Mouse (Mus musculus): ENCODE measurements around the gene Tshb. TPM values are rescaled to one million over a fixed set of nuclear protein-coding genes. Genes with fewer than 3 reads are reported as not detected.

Gene Tshb
- polyA plus RNA-seq, 1 experiment from 2014 or later: not detected

DNA sequence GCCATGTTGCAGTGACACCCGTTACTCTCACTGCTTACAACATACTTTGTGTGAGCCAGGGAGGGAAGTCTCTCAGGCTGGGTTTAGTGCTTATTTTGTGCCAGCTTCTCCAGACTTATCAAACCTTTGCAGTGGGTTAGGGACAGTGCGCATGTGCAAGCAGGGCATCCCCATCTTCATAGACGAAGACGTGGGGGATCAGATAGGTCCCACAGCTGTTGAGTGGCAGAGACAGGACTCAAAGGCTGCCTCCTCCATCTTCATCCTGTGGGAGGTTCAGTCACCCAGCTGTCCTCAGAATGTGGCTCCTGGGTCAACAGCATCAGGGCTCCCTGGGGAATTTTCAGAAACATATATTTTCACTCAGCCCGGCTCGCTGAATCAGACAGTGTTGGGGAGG, 46.1 kb downstream of the Tshb start:
- no peaks in the 10 kb centered on the region for H3K36me3 ChIP-seq
- no peak overlapping the region for H3K9ac ChIP-seq (replicated peaks)
- 86% methylated on average over 6 of the region's 6 CpGs for WGBS
- no peak overlapping the region for H3K4me2 ChIP-seq (replicated peaks)
- H3K9me3 ChIP-seq: no peaks in the 10 kb centered on the region
- no peak overlapping the region for H3K27ac ChIP-seq (replicated peaks)
- peaks cover 14% of the 10 kb centered on the region; the same call in 1 of the 2 replicates for H3K27me3 ChIP-seq
- no peak for ATAC-seq (ENCODE audit: low FRiP score, low read depth)
- H3K4me3 ChIP-seq: no peak overlapping the region
- H3K4me1 ChIP-seq: peaks cover 22% of the 10 kb centered on the region

DNA sequence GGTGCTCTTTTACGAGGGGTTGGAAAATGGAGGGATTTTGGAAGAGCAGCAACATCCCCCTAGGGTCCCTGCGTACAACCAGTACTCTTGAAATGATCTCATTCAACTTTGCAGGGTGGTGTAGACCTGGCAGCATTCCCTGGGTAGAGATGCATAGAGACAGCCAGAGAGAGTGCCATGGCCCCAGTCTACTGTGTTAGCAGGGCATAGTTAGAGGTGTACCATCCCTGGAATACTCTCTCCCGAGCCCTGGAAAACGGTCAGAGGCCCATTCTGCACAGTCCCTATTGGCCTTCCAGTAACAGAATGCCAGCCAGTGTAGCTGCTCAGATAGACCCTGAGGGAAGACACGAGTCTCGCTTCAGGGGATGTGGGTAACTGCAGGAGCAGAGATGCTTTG, 46.9 kb downstream of the Tshb start:
- Histone ChIP-seq H3K27me3 (peaks cover 14% of the 10 kb centered on the region; the same call in 1 of the 2 replicates), H3K4me1 (peaks cover 22% of the 10 kb centered on the region), H3K4me3 (peak overlapping the region; percentile 76), H3K9ac (replicated peaks) (peak overlapping the region; percentile 75), H3K4me2 (replicated peaks) (peak overlapping the region; percentile 68), H3K27ac (replicated peaks) (no peak overlapping the region), H3K9me3 (no peaks in the 10 kb centered on the region), H3K36me3 (no peaks in the 10 kb centered on the region)
- peak; percentile 50; the same call in 1 of the 2 replicates for ATAC-seq (ENCODE audit: low FRiP score, low read depth)
- WGBS: 56% methylated on average over 6 of the region's 6 CpGs

DNA sequence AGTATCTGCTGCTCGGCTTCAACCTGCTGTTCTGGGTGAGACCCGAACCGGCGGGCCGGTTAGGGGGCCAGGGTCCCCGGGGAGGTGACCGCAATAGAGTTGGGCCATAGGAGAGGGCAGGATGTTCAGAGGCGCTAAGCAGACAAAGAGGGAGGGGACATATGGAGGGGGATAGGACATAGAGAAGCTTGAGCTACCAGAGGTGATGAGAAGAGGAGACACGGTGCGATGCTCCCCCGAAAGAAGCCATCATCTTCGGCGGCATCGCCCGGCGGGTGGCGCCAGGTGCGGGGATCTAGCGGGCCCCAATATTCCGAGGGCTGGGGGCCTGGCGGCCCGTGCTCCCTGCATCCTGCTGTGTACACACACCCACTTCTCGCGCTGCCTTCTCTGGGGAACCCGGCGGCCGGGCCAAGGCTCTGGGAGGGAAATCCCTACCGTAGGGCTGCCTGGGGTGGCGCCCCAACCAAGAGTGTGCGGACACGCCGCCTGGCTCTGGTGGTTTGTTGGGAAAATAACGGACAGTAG, 47.4 kb downstream of the Tshb start:
- under 1% methylated on average over 33 of the region's 33 CpGs for WGBS
- peak overlapping the region; percentile 76 for H3K4me3 ChIP-seq
- ATAC-seq (ENCODE audit: low FRiP score, low read depth): peak; percentile 84
- no peaks in the 10 kb centered on the region for H3K36me3 ChIP-seq
- H3K27me3 ChIP-seq: peaks cover 14% of the 10 kb centered on the region; the same call in 1 of the 2 replicates
- H3K27ac ChIP-seq (replicated peaks): peak overlapping the region; percentile 40; the same call in 1 of the 2 replicates
- H3K4me1 ChIP-seq: peaks cover 22% of the 10 kb centered on the region
- H3K9ac ChIP-seq (replicated peaks): peak overlapping the region; percentile 75
- H3K9me3 ChIP-seq: no peaks in the 10 kb centered on the region
- H3K4me2 ChIP-seq (replicated peaks): peak overlapping the region; percentile 68

DNA sequence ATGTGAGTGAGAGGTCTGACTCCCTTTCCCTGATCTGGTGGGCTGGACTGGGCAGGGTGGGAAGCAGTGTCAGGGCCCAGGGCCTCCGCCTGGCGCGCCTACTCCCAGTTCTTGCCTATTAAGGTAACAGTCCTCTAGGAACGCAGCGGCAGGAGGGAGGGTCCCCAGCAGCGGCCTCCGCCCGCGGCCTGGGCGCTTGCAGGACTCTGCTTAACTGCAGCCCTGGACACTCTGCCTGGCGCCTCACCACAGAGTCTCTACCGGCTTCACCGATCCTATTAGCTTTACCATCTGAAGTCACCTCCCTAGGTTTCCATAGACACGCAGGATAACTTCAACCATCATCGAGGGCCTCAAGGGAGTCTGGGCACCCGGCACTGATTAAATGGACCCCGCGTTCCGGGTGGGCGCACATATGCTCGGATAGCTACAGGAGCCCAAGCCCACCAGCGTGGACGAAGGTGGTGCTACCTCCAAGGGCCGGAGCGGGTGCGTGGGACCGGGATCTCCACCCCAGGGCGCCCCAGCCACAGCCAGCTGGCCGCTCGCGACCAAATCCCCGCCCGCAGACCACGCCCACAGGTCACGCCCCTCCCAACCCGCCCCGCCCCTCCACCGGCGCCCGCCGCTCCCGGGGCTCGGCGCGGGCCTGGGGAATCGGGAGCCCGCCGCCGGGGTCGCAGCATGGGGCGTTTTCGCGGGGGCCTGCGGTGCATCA, 48.0 kb downstream of the Tshb start, which contains the start of gene Tspan2:
Tspan2 (plus strand) TSS at position 217 of the 718 bp plus-strand sequence.
- peak within 1 kb of the TSS; percentile 76 for H3K4me3 ChIP-seq
- peaks cover 22% of the 10 kb centered on the region for H3K4me1 ChIP-seq
- peak within 1 kb of the TSS; percentile 68 for H3K4me2 ChIP-seq (replicated peaks)
- peak within 1 kb of the TSS; percentile 75 for H3K9ac ChIP-seq (replicated peaks)
- peaks cover 14% of the 10 kb centered on the region; the same call in 1 of the 2 replicates for H3K27me3 ChIP-seq
- no peaks in the 10 kb centered on the region for H3K9me3 ChIP-seq
- no peaks in the 10 kb centered on the region for H3K36me3 ChIP-seq
- ATAC-seq (ENCODE audit: low FRiP score, low read depth): peak; percentile 79
- under 1% methylated on average over 40 of the region's 54 CpGs for WGBS
- peak within 1 kb of the TSS; percentile 40; the same call in 1 of the 2 replicates for H3K27ac ChIP-seq (replicated peaks)

DNA sequence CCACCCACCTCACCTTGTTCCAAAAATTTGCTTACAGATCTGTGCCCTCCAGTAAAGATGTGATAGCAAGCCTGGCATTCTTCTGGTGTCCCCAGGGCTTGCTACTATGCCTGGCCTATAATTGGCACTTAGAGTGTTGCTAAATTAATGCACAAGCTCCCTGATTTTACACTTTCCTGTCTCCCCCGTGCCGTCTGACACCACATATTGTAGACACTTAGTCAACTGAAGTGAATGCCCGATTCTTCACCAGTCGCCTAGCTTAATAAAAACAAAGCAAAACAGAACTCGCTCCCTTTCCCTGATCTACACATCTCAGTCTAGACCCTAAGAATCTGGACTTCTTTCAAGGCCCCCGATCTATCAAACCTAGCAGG, 48.6 kb downstream of the Tshb start:
- H3K4me2 ChIP-seq (replicated peaks): peak overlapping the region; percentile 68
- H3K27ac ChIP-seq (replicated peaks): no peak overlapping the region
- H3K4me1 ChIP-seq: peaks cover 22% of the 10 kb centered on the region
- H3K27me3 ChIP-seq: peaks cover 14% of the 10 kb centered on the region; the same call in 1 of the 2 replicates
- WGBS: 45% methylated on average over 6 of the region's 6 CpGs
- H3K9me3 ChIP-seq: no peaks in the 10 kb centered on the region
- no peaks in the 10 kb centered on the region for H3K36me3 ChIP-seq
- peak overlapping the region; percentile 76 for H3K4me3 ChIP-seq
- peak overlapping the region; percentile 75 for H3K9ac ChIP-seq (replicated peaks)
- no peak for ATAC-seq (ENCODE audit: low FRiP score, low read depth)

DNA sequence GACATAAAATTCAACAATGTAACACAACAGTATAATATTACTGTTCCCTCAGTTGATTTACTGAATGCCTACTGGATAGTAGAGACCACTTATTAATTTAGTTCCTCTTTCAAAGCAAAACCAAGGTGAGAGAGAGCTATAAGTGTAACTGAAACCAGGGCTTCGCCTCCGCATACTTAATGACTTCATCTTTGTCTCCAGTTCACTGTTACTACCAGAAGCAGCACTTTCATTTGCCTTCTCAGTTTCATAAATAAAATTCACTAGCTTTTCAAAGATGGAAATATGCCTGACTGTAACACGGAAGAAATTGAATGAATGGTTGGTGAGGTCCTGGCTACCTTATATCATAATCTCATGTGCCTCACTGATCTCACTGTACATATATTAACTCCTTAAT, 49.5 kb downstream of the Tshb start:
- H3K4me3 ChIP-seq: no peak overlapping the region
- no peaks in the 10 kb centered on the region for H3K36me3 ChIP-seq
- no peak overlapping the region for H3K4me2 ChIP-seq (replicated peaks)
- H3K27ac ChIP-seq (replicated peaks): no peak overlapping the region
- H3K4me1 ChIP-seq: peaks cover 18% of the 10 kb centered on the region
- H3K9ac ChIP-seq (replicated peaks): no peak overlapping the region
- ATAC-seq (ENCODE audit: low FRiP score, low read depth): no peak
- H3K27me3 ChIP-seq: peaks cover 14% of the 10 kb centered on the region; the same call in 1 of the 2 replicates
- H3K9me3 ChIP-seq: no peaks in the 10 kb centered on the region
- WGBS: 98% methylated on average over 3 of the region's 3 CpGs

DNA sequence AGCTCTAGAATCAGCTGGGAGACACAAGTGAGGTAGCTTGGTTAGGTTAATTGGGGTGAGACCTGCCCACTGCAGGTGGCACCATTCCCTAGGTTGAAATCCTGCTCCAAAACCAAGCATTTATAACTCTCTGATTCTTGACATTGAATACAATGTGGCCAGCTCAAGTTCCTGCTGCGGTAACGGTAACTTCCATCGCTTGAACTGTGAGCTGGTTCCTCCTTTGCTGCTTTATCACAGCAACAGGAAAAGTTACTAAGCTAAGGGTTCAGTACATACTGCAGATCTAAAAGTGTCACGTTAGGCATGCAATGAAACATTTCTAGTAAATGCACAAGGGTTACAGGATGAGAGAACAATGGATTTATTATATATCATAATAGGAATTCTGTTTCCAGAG, 49.9 kb downstream of the Tshb start:
- Histone ChIP-seq H3K9ac (replicated peaks) (no peak overlapping the region), H3K27ac (replicated peaks) (no peak overlapping the region), H3K36me3 (no peaks in the 10 kb centered on the region), H3K4me3 (no peak overlapping the region), H3K4me2 (replicated peaks) (no peak overlapping the region), H3K9me3 (no peaks in the 10 kb centered on the region), H3K4me1 (peaks cover 18% of the 10 kb centered on the region), H3K27me3 (peaks cover 14% of the 10 kb centered on the region; the same call in 1 of the 2 replicates)
- ATAC-seq (ENCODE audit: low FRiP score, low read depth): no peak
- WGBS: 93% methylated on average over 4 of the region's 4 CpGs

DNA sequence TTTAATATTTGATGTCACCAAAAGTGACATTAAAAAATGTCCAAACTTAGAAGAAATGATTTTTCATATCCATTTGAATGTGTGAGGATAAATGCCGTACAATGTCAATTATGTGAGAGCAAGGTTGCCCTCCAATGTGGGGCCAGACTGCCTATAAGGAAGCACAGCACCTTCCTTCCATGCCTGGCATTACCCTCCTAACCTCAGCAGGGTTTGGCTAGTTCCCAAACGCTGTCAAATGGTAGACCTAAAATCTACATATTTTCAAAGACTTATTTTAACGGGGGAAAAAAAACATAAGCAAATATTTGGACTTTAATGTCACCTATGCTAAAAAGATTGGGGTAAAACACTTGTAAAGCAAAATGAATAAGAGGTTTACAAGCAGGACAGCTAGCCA, 51.4 kb downstream of the Tshb start:
- no peak overlapping the region for H3K4me2 ChIP-seq (replicated peaks)
- H3K4me3 ChIP-seq: no peak overlapping the region
- peaks cover 16% of the 10 kb centered on the region for H3K4me1 ChIP-seq
- no peaks in the 10 kb centered on the region for H3K36me3 ChIP-seq
- no peaks in the 10 kb centered on the region for H3K9me3 ChIP-seq
- H3K27me3 ChIP-seq: peaks cover 14% of the 10 kb centered on the region; the same call in 1 of the 2 replicates
- no peak for ATAC-seq (ENCODE audit: low FRiP score, low read depth)
- no peak overlapping the region for H3K27ac ChIP-seq (replicated peaks)
- no peak overlapping the region for H3K9ac ChIP-seq (replicated peaks)
- 75% methylated on average over 3 of the region's 3 CpGs for WGBS

DNA sequence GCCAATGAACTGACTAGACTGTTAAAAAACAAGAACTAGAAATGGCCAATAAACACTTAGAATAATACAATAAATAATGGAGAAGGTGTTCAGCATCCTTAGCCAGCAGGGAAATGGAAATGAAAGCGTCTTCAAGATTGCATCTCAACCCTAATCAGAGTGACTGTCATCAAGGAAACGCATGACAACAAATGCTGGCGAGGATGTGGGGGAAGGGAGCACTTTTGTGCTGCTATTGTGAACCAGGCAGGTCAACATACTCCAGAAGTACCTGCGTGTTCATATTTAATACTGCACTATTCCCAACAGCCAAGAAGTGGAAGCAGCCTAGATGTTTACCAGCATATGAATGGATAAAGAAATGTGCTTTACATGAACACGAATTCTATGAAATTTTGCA, 53.1 kb downstream of the Tshb start:
- no peak overlapping the region for H3K27ac ChIP-seq (replicated peaks)
- H3K9me3 ChIP-seq: no peaks in the 10 kb centered on the region
- no peak overlapping the region for H3K4me3 ChIP-seq
- peaks cover 14% of the 10 kb centered on the region; the same call in 1 of the 2 replicates for H3K27me3 ChIP-seq
- no peak for ATAC-seq (ENCODE audit: low FRiP score, low read depth)
- H3K4me2 ChIP-seq (replicated peaks): no peak overlapping the region
- H3K9ac ChIP-seq (replicated peaks): no peak overlapping the region
- WGBS: 67% methylated on average over 5 of the region's 5 CpGs
- H3K4me1 ChIP-seq: peaks cover 5% of the 10 kb centered on the region; the same call in 1 of the 2 replicates
- no peaks in the 10 kb centered on the region for H3K36me3 ChIP-seq

Other genes with a start within 250 kb of the Tshb start
- 7.3 and 8.6 TPM in 2 replicates for gene Tspan2, start 48.2 kb downstream of the Tshb start, polyA plus RNA-seq (2016; fragmentation: Nextera tagmentation; extraction: Ambion mirVana)
- not detected in 2 replicates for gene Sycp1, start 153.4 kb upstream of the Tshb start, polyA plus RNA-seq (2016; fragmentation: Nextera tagmentation; extraction: Ambion mirVana)
- gene Nr1h5, start 181.4 kb upstream of the Tshb start, polyA plus RNA-seq (2016; fragmentation: Nextera tagmentation; extraction: Ambion mirVana): 0.15 TPM in 1 of 2 replicates, not detected in the other
- gene Sike1, start 213.0 kb upstream of the Tshb start, polyA plus RNA-seq (2016; fragmentation: Nextera tagmentation; extraction: Ambion mirVana): 80.1 and 86.1 TPM in 2 replicates
- 493 and 530 TPM in 2 replicates for gene Csde1, start 237.7 kb upstream of the Tshb start, polyA plus RNA-seq (2016; fragmentation: Nextera tagmentation; extraction: Ambion mirVana)